Mouse (Mus musculus) myocyte (in vitro differentiated cells): ENCODE measurements around the gene Cacng8. TPM values are rescaled to one million over a fixed set of nuclear protein-coding genes. Genes with fewer than 3 reads are reported as not detected.
A peak's percentile ranks its signal among the peaks of the same experiment; 100 is the strongest.

Experiments used
- H3K27me3 ChIP-seq: one replicate; pipeline ENCODE4 v1.6.1; 2011; ENCODE audit not compliant: control insufficient read depth, insufficient read depth, insufficient read length
- H3K36me3 ChIP-seq: one replicate; pipeline ENCODE4 v1.6.1; 2011; ENCODE audit not compliant: control insufficient read depth, insufficient read depth
- H3K4me2 ChIP-seq: one replicate; pipeline ENCODE4 v1.6.1; 2011; ENCODE audit warnings: low read depth, control low read depth
- H3K4me3 ChIP-seq: one replicate; pipeline ENCODE4 v1.5.1; 2011; ENCODE audit warnings: mild to moderate bottlenecking, control low read depth, moderate library complexity
- H3K79me2 ChIP-seq: one replicate; pipeline ENCODE4 v1.6.1; 2011; ENCODE audit not compliant: control insufficient read depth, insufficient read depth
- H3ac ChIP-seq: one replicate; pipeline ENCODE4 v1.6.1; 2011; ENCODE audit not compliant: control insufficient read depth, insufficient read length
- CEBPB ChIP-seq: IDR thresholded peaks from 2 replicates; pipeline ENCODE4 v1.6.1; 2011; ENCODE audit warnings: mild to moderate bottlenecking, moderate library complexity; ENCODE audit not compliant: poor library complexity, insufficient read depth, severe bottlenecking
- E2F4 ChIP-seq: IDR thresholded peaks from one replicate; pipeline ENCODE4 v1.6.1; 2011; ENCODE audit warnings: mild to moderate bottlenecking, control low read depth, moderate library complexity; ENCODE audit not compliant: insufficient read depth
- MAX ChIP-seq: IDR thresholded peaks from one replicate; pipeline ENCODE4 v1.6.1; 2011; ENCODE audit warnings: low read depth, mild to moderate bottlenecking, control low read depth
- MYOD1 ChIP-seq, 3 experiments: IDR thresholded peaks; one replicate each; pipeline ENCODE4 v1.6.1; 2011; ENCODE audit warnings: control low read depth in 2 of 3, low read depth in 2 of 3, mild to moderate bottlenecking in 2 of 3, moderate library complexity in 1 of 3; ENCODE audit not compliant: insufficient read length in 2 of 3, control insufficient read depth in 1 of 3
- MYOG ChIP-seq, 3 experiments: IDR thresholded peaks; one replicate each; pipeline ENCODE4 v1.6.1; 2011; ENCODE audit warnings: control low read depth in 2 of 3, low read depth in 2 of 3, mild to moderate bottlenecking in 2 of 3; ENCODE audit not compliant: insufficient read length in 2 of 3, control insufficient read depth in 1 of 3, insufficient read depth in 1 of 3
- POLR2A ChIP-seq: IDR thresholded peaks from one replicate; pipeline ENCODE4 v1.6.1; 2011; ENCODE audit warnings: low read depth, mild to moderate bottlenecking, control low read depth, moderate library complexity; ENCODE audit not compliant: insufficient read length
- POLR2AphosphoS2 ChIP-seq: IDR thresholded peaks from one replicate; pipeline ENCODE4 v1.6.1; 2011; ENCODE audit warnings: low read depth, control low read depth; ENCODE audit not compliant: insufficient read length
- REST ChIP-seq: IDR thresholded peaks from one replicate; pipeline ENCODE4 v1.6.1; 2011; ENCODE audit warnings: mild to moderate bottlenecking, control low read depth, moderate library complexity; ENCODE audit not compliant: insufficient read depth, insufficient read length
- SRF ChIP-seq: IDR thresholded peaks from one replicate; pipeline ENCODE4 v1.6.1; 2011; ENCODE audit warnings: low read depth; ENCODE audit not compliant: control insufficient read depth, insufficient read length
- TCF12 ChIP-seq: IDR thresholded peaks from one replicate; pipeline ENCODE4 v1.6.1; 2011; ENCODE audit warnings: mild to moderate bottlenecking, control low read depth; ENCODE audit not compliant: poor library complexity, insufficient read depth, severe bottlenecking
- TCF3 ChIP-seq: IDR thresholded peaks from one replicate; pipeline ENCODE4 v1.6.1; 2011; ENCODE audit warnings: low read depth, control low read depth; ENCODE audit not compliant: insufficient read length
- USF1 ChIP-seq: IDR thresholded peaks from one replicate; pipeline ENCODE4 v1.6.1; 2011; ENCODE audit warnings: low read depth, mild to moderate bottlenecking, control low read depth, moderate library complexity
- polyA plus RNA-seq: library from polyadenylated mRNA; unstranded; fragments of >200 nt; fragmentation: generic; extraction: Trizol; gene quantifications from one replicate; pipeline ENCODE4 v1.2.1, GENCODE M21; 2012; ENCODE audit warnings: missing spikeins

Gene Cacng8
- polyA plus RNA-seq, 1 experiment: 0.18 TPM

DNA sequence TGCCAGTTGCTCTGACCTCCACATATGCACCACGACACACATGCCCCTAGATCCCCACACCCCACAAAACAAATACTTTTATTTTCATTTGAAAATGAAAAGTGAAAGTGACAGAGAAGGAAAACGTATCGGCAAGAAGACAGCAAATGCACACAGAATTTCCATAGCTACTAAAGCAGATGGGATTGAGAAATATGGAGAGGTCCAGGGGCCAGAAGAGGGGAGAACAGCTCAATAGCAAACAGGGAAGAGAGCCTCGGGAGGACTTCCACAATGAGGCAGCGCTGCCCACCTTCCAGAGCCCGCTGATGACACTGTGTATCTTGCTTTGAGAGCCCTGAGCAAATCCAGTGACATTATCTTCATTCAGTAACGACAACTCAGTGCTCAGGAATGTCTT lies 31.6 kb downstream of the Cacng8 start:
- TF ChIP-seq TCF3 (no peak), SRF (no peak), E2F4 (no peak), POLR2AphosphoS2 (no peak), REST (no peak), MAX (no peak), TCF12 (no peak), MYOD1 (IDR thresholded peaks at IDR 0.05; ENCODE audit: control insufficient read depth in 1 of 3, insufficient read length in 2 of 3, low read depth in 2 of 3) (no peak), CEBPB (no peak), MYOG (IDR thresholded peaks at IDR 0.05; ENCODE audit: control insufficient read depth in 1 of 3, insufficient read depth in 1 of 3, insufficient read length in 2 of 3, low read depth in 2 of 3) (no peak)
- Histone ChIP-seq H3K4me3 (peak overlapping the region; percentile 17), H3K27me3 (no peaks in the 10 kb centered on the region), H3K79me2 (no peaks in the 10 kb centered on the region), H3K4me2 (peak overlapping the region; percentile 69), H3ac (no peak overlapping the region), H3K36me3 (no peaks in the 10 kb centered on the region)

DNA sequence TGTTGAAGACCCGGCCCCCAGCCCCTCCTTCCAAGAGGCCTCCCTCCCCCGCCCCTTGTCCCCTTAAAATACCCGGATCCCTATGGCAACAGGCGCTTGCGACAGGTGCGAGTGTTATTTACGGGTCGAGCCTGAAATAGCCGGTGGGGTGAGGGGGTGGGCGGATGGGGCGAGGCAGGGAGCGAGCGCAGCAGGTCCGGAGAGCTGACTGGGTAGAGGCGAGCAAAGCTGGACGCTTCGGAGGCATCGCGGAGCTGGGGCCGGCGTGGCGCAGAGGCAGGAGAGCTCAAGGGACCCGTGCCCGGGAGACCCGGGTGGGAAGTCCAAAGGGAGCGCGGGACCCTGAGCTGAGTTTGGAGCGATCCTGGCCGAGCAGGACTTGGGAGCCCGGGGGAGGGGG lies 32.9 kb downstream of the Cacng8 start:
- Histone ChIP-seq H3K79me2 (no peaks in the 10 kb centered on the region), H3ac (no peak overlapping the region), H3K4me2 (peak overlapping the region; percentile 48), H3K27me3 (no peaks in the 10 kb centered on the region), H3K4me3 (peak overlapping the region; percentile 17), H3K36me3 (no peaks in the 10 kb centered on the region)
- peak in 1 of 3 experiments; percentile 18 for TF ChIP-seq MYOG (IDR thresholded peaks at IDR 0.05; ENCODE audit: control insufficient read depth in 1 of 3, insufficient read depth in 1 of 3, insufficient read length in 2 of 3, low read depth in 2 of 3)
- peak; percentile 64 for TF ChIP-seq POLR2AphosphoS2
- TF ChIP-seq CEBPB: no peak
- peak in 1 of 3 experiments; percentile 45 for TF ChIP-seq MYOD1 (IDR thresholded peaks at IDR 0.05; ENCODE audit: control insufficient read depth in 1 of 3, insufficient read length in 2 of 3, low read depth in 2 of 3)
- peak; percentile 69 for TF ChIP-seq POLR2A

DNA sequence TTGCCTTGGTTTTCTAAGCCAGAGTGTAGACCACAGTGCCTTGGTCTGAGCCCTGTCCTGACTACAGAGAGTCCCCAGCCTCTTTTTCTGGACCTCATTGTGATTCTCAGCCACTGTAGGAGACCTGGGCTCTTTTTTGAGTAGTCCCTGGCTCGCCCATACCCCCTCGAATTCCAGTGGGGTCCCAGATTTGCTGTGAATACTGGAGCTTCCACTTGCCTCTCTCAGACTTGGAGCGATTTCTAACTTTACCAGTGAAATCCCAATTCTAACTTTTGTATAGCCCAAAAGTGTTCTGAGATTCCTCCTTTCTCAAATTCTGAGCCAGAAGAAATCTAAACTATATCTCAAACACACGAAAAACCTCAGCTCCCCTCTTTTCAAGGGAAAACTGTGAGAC lies 33.4 kb downstream of the Cacng8 start, which contains the start of gene Cacng6:
Cacng6 (plus strand) TSS at position 301 of the 400 bp plus-strand sequence.
- peak within 1 kb of the TSS; percentile 69 for H3K4me2 ChIP-seq
- H3K79me2 ChIP-seq: no peaks in the 10 kb centered on the region
- H3K36me3 ChIP-seq: no peaks in the 10 kb centered on the region
- no peaks in the 10 kb centered on the region for H3K27me3 ChIP-seq
- H3K4me3 ChIP-seq: peak within 1 kb of the TSS; percentile 17
- H3ac ChIP-seq: no peak within 1 kb of the TSS
- TF ChIP-seq MYOD1 (IDR thresholded peaks at IDR 0.05; ENCODE audit: control insufficient read depth in 1 of 3, insufficient read length in 2 of 3, low read depth in 2 of 3) (no peak), POLR2A (no peak), MYOG (IDR thresholded peaks at IDR 0.05; ENCODE audit: control insufficient read depth in 1 of 3, insufficient read depth in 1 of 3, insufficient read length in 2 of 3, low read depth in 2 of 3) (no peak), USF1 (no peak), MAX (no peak), TCF12 (no peak), E2F4 (no peak), CEBPB (no peak), REST (no peak), TCF3 (no peak), SRF (no peak), POLR2AphosphoS2 (no peak)

DNA sequence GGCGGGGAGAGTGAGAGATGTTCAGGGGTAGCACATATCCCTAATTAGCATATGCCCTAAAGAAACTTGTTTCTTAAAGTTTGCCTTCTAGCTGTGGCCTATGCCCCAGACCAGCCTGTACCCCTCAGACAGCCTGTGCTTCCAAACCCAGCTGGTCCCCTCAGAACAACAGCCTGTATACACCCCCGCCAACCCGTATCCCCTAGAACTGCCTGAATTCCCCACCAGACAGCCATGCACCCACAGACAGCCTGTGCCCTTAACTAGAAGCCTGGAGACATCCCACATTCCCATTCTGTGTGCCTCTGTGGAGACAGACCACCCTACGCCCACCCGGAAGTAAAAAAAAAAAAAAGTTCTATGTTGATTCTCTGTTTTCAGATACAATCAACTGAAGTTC lies 34.7 kb downstream of the Cacng8 start:
- Histone ChIP-seq H3K4me3 (no peak overlapping the region), H3K27me3 (no peaks in the 10 kb centered on the region), H3K36me3 (no peaks in the 10 kb centered on the region), H3K4me2 (peak overlapping the region; percentile 30), H3ac (no peak overlapping the region), H3K79me2 (no peaks in the 10 kb centered on the region)
- TF ChIP-seq E2F4 (no peak), POLR2A (no peak), TCF3 (no peak), TCF12 (no peak), USF1 (no peak), MYOG (IDR thresholded peaks at IDR 0.05; ENCODE audit: control insufficient read depth in 1 of 3, insufficient read depth in 1 of 3, insufficient read length in 2 of 3, low read depth in 2 of 3) (no peak), MYOD1 (IDR thresholded peaks at IDR 0.05; ENCODE audit: control insufficient read depth in 1 of 3, insufficient read length in 2 of 3, low read depth in 2 of 3) (no peak), CEBPB (no peak), MAX (no peak), POLR2AphosphoS2 (no peak), SRF (no peak), REST (no peak)

DNA sequence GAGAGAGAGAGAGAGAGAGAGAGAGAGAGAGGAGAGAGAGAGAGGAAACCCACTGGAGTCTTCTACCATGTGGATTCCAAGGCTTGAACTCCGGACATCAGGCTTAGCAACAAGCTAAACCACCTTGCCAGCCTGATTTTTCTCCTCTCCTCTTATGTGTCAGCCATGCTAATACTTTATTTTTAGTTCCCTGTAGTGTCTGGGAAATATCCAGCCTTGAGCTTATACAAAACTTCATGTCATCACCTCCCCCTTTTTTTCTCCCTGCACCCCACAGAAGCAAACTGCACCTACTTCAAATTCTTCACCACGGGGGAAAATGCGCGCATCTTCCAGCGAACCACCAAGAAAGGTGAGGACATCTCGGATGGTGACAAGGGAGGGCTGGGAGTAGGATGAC lies 39.7 kb downstream of the Cacng8 start:
- Histone ChIP-seq H3ac (no peak overlapping the region), H3K36me3 (no peaks in the 10 kb centered on the region), H3K4me2 (no peak overlapping the region), H3K27me3 (no peaks in the 10 kb centered on the region), H3K4me3 (no peak overlapping the region), H3K79me2 (no peaks in the 10 kb centered on the region)
- TF ChIP-seq POLR2A (no peak), REST (no peak), TCF3 (no peak), MYOG (IDR thresholded peaks at IDR 0.05; ENCODE audit: control insufficient read depth in 1 of 3, insufficient read depth in 1 of 3, insufficient read length in 2 of 3, low read depth in 2 of 3) (no peak), E2F4 (no peak), SRF (no peak), POLR2AphosphoS2 (no peak), MYOD1 (IDR thresholded peaks at IDR 0.05; ENCODE audit: control insufficient read depth in 1 of 3, insufficient read length in 2 of 3, low read depth in 2 of 3) (no peak), MAX (no peak), CEBPB (no peak), USF1 (no peak), TCF12 (no peak)
